Mouse (Mus musculus): ENCODE data around the gene Pacs2. TPM values are rescaled to one million over a fixed set of nuclear protein-coding genes. Genes with fewer than 3 reads are reported as not detected.

Pacs2 gene
- total and polyA plus RNA-seq, 3 experiments, result 29.8 to 69.7 (median 62.5) TPM

DNA sequence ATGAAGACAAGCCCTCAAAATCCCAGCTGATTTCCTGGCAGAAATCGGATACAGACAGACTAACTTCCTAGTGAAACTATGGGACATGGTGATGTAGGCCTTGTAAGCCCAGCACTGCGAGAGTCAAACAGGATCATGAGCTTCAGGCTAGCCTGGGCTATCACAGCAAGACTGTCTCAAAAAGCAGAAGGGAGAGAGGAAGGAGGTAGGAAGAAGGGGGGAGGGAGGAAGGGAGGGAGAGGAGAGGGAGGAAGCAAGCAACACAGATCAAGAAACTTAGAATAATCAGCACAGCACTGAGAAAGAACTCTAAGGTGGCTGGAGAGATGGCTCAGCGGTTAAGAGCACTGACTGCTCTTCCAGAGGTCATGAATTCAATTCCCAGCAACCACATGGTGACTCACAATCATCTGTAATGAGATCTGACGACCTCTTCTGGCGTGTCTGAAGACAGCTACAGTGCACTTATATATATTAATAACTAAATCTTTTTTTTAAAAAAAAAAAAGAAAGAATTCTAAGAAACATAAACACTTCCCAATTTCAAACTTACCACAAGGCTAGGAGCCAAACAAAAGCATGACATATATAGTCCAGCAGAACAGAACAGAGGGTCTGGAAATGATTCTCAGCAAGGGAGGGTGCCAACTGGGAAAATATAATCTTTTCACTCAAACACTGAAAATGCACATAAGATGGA, 23.5 kb upstream of the Pacs2 start:
- Histone ChIP-seq H3K27ac (ENCODE audit: control insufficient read depth, low read depth, low read length) (peak overlapping the region; percentile 69), H3K79me2 (ENCODE audit: control insufficient read depth, insufficient read depth, low read length, poor library complexity) (peaks cover 40% of the 10 kb centered on the region), H3K4me1 (ENCODE audit: control insufficient read depth in 1 of 2, insufficient read depth in 2 of 2, low read length in 2 of 2) (peaks cover 31 to 32% of the 10 kb centered on the region in 2 experiments), H3K27me3 (ENCODE audit: control insufficient read depth in 1 of 2, insufficient read depth in 2 of 2, low read length in 2 of 2) (no peaks in the 10 kb centered on the region), H3K4me3 (ENCODE audit: control insufficient read depth in 1 of 2, insufficient read depth in 1 of 2, low read depth in 2 of 2, low read length in 2 of 2) (no peak overlapping the region), H3K9ac (ENCODE audit: control insufficient read depth, low read depth, low read length, poor library complexity, severe bottlenecking) (no peak overlapping the region), H3K36me3 (ENCODE audit: control insufficient read depth in 1 of 2, insufficient read depth in 2 of 2, low read length in 2 of 2) (peaks cover 34 to 44% of the 10 kb centered on the region in 2 experiments), H3K9me3 (replicated peaks; ENCODE audit: insufficient read depth, low read length) (no peaks in the 10 kb centered on the region)
- TF ChIP-seq UBTF (IDR thresholded peaks at IDR 0.05; ENCODE audit: borderline replicate concordance, insufficient read depth, low read depth, low read length) (no peak), GABPA (IDR thresholded peaks at IDR 0.05; ENCODE audit: low read depth, low read length) (no peak), TBP (IDR thresholded peaks at IDR 0.05; ENCODE audit: low read depth, low read length) (peak; percentile 93), ETS1 (IDR thresholded peaks at IDR 0.05; ENCODE audit: low read depth, low read length) (no peak), TCF12 (IDR thresholded peaks at IDR 0.05; ENCODE audit: low read depth, low read length) (no peak), JUND (IDR thresholded peaks at IDR 0.05; ENCODE audit: low read depth, low read length) (no peak), GATA1 (IDR thresholded peaks at IDR 0.05; ENCODE audit: low read depth, low read length) (peak; percentile 12; the same call in 1 of the 2 replicates), CTCF (IDR thresholded peaks at IDR 0.05 in 2 of 3, conservative IDR thresholded peaks at IDR 0.05 in 1 of 3; ENCODE audit: control insufficient read depth in 1 of 3, insufficient read depth in 1 of 3, low read depth in 2 of 3, low read length in 3 of 3, poor library complexity in 1 of 3, severe bottlenecking in 1 of 3) (0 out of 6 replicates have a peak, but pooled peaks of 1 of the 3 experiments have one; percentile 8), TAL1 (IDR thresholded peaks at IDR 0.05; ENCODE audit: low read length) (peak; percentile 40)
- DNase-seq (ENCODE audit: low read depth, low spot score), result peak; percentile 84

DNA sequence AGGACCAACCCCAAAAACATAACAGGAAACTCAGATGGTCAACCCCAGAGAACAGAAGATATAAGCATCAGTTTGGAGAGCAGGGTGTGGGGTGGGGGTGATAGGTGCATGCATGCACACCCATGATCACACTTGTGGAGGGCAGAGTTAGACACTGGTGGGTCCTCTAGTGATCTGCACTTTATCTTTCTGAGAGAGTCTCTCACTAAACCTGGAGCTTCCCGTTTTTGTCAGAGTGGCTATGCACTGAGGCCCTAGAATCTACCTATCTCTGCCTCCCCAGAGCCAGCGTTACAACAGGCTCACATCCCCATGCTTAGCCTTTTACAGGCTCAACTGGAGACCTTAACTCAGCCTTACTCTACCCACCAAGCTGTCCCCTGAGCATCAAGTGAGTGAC, 22.9 kb upstream of the Pacs2 start:
- peak overlapping the region; percentile 69 for H3K27ac ChIP-seq (ENCODE audit: control insufficient read depth, low read depth, low read length)

More for the DNA sequence above, 22.9 kb upstream of the Pacs2 start:
- Histone ChIP-seq H3K4me3 (ENCODE audit: control insufficient read depth in 1 of 2, insufficient read depth in 1 of 2, low read depth in 2 of 2, low read length in 2 of 2) (no peak overlapping the region), H3K9ac (ENCODE audit: control insufficient read depth, low read depth, low read length, poor library complexity, severe bottlenecking) (peak overlapping the region; percentile 1; the same call in 1 of the 2 replicates), H3K9me3 (replicated peaks; ENCODE audit: insufficient read depth, low read length) (no peaks in the 10 kb centered on the region), H3K27me3 (ENCODE audit: control insufficient read depth in 1 of 2, insufficient read depth in 2 of 2, low read length in 2 of 2) (no peaks in the 10 kb centered on the region), H3K4me1 (ENCODE audit: control insufficient read depth in 1 of 2, insufficient read depth in 2 of 2, low read length in 2 of 2) (peaks cover 31 to 32% of the 10 kb centered on the region in 2 experiments), H3K79me2 (ENCODE audit: control insufficient read depth, insufficient read depth, low read length, poor library complexity) (peaks cover 45% of the 10 kb centered on the region), H3K36me3 (ENCODE audit: control insufficient read depth in 1 of 2, insufficient read depth in 2 of 2, low read length in 2 of 2) (peaks cover 34 to 43% of the 10 kb centered on the region in 2 experiments)
- DNase-seq (ENCODE audit: low read depth, low spot score), result peak; percentile 96
- peak; percentile 84 for TF ChIP-seq TBP (IDR thresholded peaks at IDR 0.05; ENCODE audit: low read depth, low read length)
- TF ChIP-seq MYC (IDR thresholded peaks at IDR 0.05; ENCODE audit: low read depth, low read length), result no peak
- no peak for TF ChIP-seq RCOR1 (IDR thresholded peaks at IDR 0.05; ENCODE audit: low read depth, low read length)
- TF ChIP-seq USF1 (IDR thresholded peaks at IDR 0.05; ENCODE audit: low read depth, low read length), result no peak
- TF ChIP-seq GATA1 (IDR thresholded peaks at IDR 0.05; ENCODE audit: low read depth, low read length), result peak; percentile 86
- no peak for TF ChIP-seq EP300 (IDR thresholded peaks at IDR 0.05; ENCODE audit: low read depth in 1 of 2, low read length in 2 of 2)
- TF ChIP-seq TCF12 (IDR thresholded peaks at IDR 0.05; ENCODE audit: low read depth, low read length), result no peak
- no peak for TF ChIP-seq GABPA (IDR thresholded peaks at IDR 0.05; ENCODE audit: low read depth, low read length)
- TF ChIP-seq TAL1 (IDR thresholded peaks at IDR 0.05; ENCODE audit: low read length), result peak; percentile 67
- TF ChIP-seq ZMIZ1 (IDR thresholded peaks at IDR 0.05; ENCODE audit: low read depth, low read length), result no peak
- peak; percentile 84; the same call in 1 of the 2 replicates for TF ChIP-seq UBTF (IDR thresholded peaks at IDR 0.05; ENCODE audit: borderline replicate concordance, insufficient read depth, low read depth, low read length)
- peak in 1 of 2 experiments; percentile 46; a peak in 2 of 4 replicates for TF ChIP-seq POLR2A (IDR thresholded peaks at IDR 0.05; ENCODE audit: control insufficient read depth in 1 of 2, insufficient read depth in 1 of 2, low read depth in 1 of 2, low read length in 2 of 2, poor library complexity in 1 of 2)

Measured in MEL (cell line).